Mouse (Mus musculus) hindbrain, embryonic 10.5 days (tissue): ENCODE data around the gene Rhox11. TPM values are rescaled to one million over a fixed set of nuclear protein-coding genes. Genes with fewer than 3 reads are reported as not detected.
"Not testable (repeated sequence)": the region's sequence is repeated elsewhere in the genome, so short reads cannot be mapped to it uniquely, and the experiment has no call there.

Experiments used
- DNase-seq: peaks from one replicate; pipeline ENCODE4 v3.0.0-alpha.2; 2017; ENCODE audit warnings: low spot score
- H3K27ac ChIP-seq: fragments of 300-500 bp; sonication (generic); 2 replicates; pipeline ENCODE4 v1.5.1; 2016; ENCODE audit warnings: mild to moderate bottlenecking, moderate library complexity
- H3K27me3 ChIP-seq: fragments of 300-500 bp; sonication (generic); 2 replicates; pipeline ENCODE4 v1.6.1; 2016; ENCODE audit warnings: mild to moderate bottlenecking; ENCODE audit not compliant: poor library complexity, insufficient read depth, severe bottlenecking
- H3K36me3 ChIP-seq: fragments of 300-500 bp; sonication (generic); 2 replicates; pipeline ENCODE4 v1.6.1; 2016; ENCODE audit warnings: mild to moderate bottlenecking, moderate library complexity
- H3K4me1 ChIP-seq: fragments of 300-500 bp; sonication (generic); replicated peaks from 2 replicates; pipeline ENCODE4 v1.6.1; 2016; ENCODE audit warnings: mild to moderate bottlenecking
- H3K4me3 ChIP-seq: fragments of 300-500 bp; sonication (generic); 2 replicates; pipeline ENCODE4 v1.5.1; 2016; ENCODE audit warnings: mild to moderate bottlenecking, moderate library complexity
- H3K9me3 ChIP-seq: fragments of 300-500 bp; sonication (generic); 2 replicates; pipeline ENCODE4 v1.6.1; 2016; ENCODE audit warnings: mild to moderate bottlenecking, moderate library complexity
- WGBS: fragments of 180-500 bp; shearing (Covaris S2); methylation state at CpG from one replicate; pipeline ENCODE4 v1.1.7; 2016; 5-methylcytosine and 5-hydroxymethylcytosine counted together
- polyA plus RNA-seq: library from polyadenylated mRNA; unstranded; fragments of >200 nt; fragmentation: Nextera tagmentation; extraction: Ambion mirVana; gene quantifications from 2 replicates; pipeline ENCODE4 v1.2.1, GENCODE M21; 2016

Rhox11 gene
- not detected in 2 replicates for polyA plus RNA-seq

- WGBS, result 87% methylated on average over 9 of the region's 9 CpGs
- H3K4me1 ChIP-seq, result no peaks in the 10 kb centered on the region
- H3K4me3 ChIP-seq, result no peak within 1 kb of the TSS
- H3K36me3 ChIP-seq, result no peaks in the 10 kb centered on the region
- H3K9me3 ChIP-seq, result no peaks in the 10 kb centered on the region
- H3K27me3 ChIP-seq, result no peaks in the 10 kb centered on the region
- no peak within 1 kb of the TSS for H3K27ac ChIP-seq
- DNase-seq, result no peak
Observed at GRCm38 (mm10) chrX:38085041-38085440, at the start of gene Rhox11. Gene Rhox11 (minus strand): TSS chrX:38085141.

- no peaks in the 10 kb centered on the region for H3K36me3 ChIP-seq
Observed at GRCm38 (mm10) chrX:38121478-38121877, 36.5 kb upstream of the Rhox11 start.

GRCm38 (mm10) chrX:38120982-38121381, 36.0 kb upstream of the Rhox11 start, which contains the start of gene Rhox13:
Gene Rhox13 (plus strand): TSS chrX:38121219.
- DNase-seq, result no peak
- WGBS, result 96% methylated on average over 20 of the region's 20 CpGs
- Histone ChIP-seq H3K9me3 (peaks cover 18% of the 10 kb centered on the region), H3K4me3 (no peak within 1 kb of the TSS), H3K36me3 (no peaks in the 10 kb centered on the region), H3K27ac (no peak within 1 kb of the TSS), H3K4me1 (no peaks in the 10 kb centered on the region), H3K27me3 (no peaks in the 10 kb centered on the region)

More at GRCm38 (mm10) chrX:38121478-38121877, 36.5 kb upstream of the Rhox11 start:
- no peaks in the 10 kb centered on the region for H3K4me1 ChIP-seq
- 89% methylated on average over 34 of the region's 34 CpGs for WGBS
- H3K4me3 ChIP-seq, result no peak overlapping the region
- no peaks in the 10 kb centered on the region for H3K27me3 ChIP-seq
- H3K27ac ChIP-seq, result no peak overlapping the region
- DNase-seq, result no peak
- H3K9me3 ChIP-seq, result peaks cover 18% of the 10 kb centered on the region

GRCm38 (mm10) chrX:38110807-38111206, 25.9 kb upstream of the Rhox11 start, which contains the start of gene Rhox12:
Gene Rhox12 (minus strand): TSS chrX:38110907.
- Histone ChIP-seq H3K9me3 (no peaks in the 10 kb centered on the region), H3K27ac (no peak within 1 kb of the TSS), H3K4me3 (no peak within 1 kb of the TSS), H3K36me3 (no peaks in the 10 kb centered on the region), H3K27me3 (no peaks in the 10 kb centered on the region), H3K4me1 (no peaks in the 10 kb centered on the region)
- no peak for DNase-seq
- 82% methylated on average over 4 of the region's 4 CpGs for WGBS

GRCm38 (mm10) chrX:38084226-38084625, 715 bp downstream of the Rhox11 start:
- DNase-seq, result peak; percentile 30
- Histone ChIP-seq H3K4me3 (no peak overlapping the region), H3K36me3 (no peaks in the 10 kb centered on the region), H3K27me3 (no peaks in the 10 kb centered on the region), H3K9me3 (no peaks in the 10 kb centered on the region), H3K27ac (no peak overlapping the region), H3K4me1 (no peaks in the 10 kb centered on the region)
- 19% methylated on average over 12 of the region's 12 CpGs for WGBS

- Histone ChIP-seq H3K9me3 (no peaks in the 10 kb centered on the region), H3K4me3 (no peak within 1 kb of the TSS), H3K27ac (no peak within 1 kb of the TSS), H3K36me3 (no peaks in the 10 kb centered on the region), H3K27me3 (no peaks in the 10 kb centered on the region), H3K4me1 (no peaks in the 10 kb centered on the region)
- DNase-seq, result no peak
- 86% methylated on average over 11 of the region's 11 CpGs for WGBS
Observed at GRCm38 (mm10) chrX:38066175-38066574, 18.8 kb downstream of the Rhox11 start, which contains the start of gene Rhox10. Gene Rhox10 (plus strand): TSS chrX:38066475.

GRCm38 (mm10) chrX:38061544-38061943, 23.4 kb downstream of the Rhox11 start:
- no peaks in the 10 kb centered on the region for H3K4me1 ChIP-seq
- WGBS, result 0% methylated on average over 1 of the region's 1 CpGs
- no peak overlapping the region for H3K27ac ChIP-seq
- DNase-seq, result peak; percentile 3
- H3K4me3 ChIP-seq, result no peak overlapping the region
- H3K36me3 ChIP-seq, result no peaks in the 10 kb centered on the region
- H3K9me3 ChIP-seq, result no peaks in the 10 kb centered on the region
- H3K27me3 ChIP-seq, result no peaks in the 10 kb centered on the region

- not testable (repeated sequence) for H3K4me3 ChIP-seq, H3K4me1 ChIP-seq, H3K9me3 ChIP-seq, H3K36me3 ChIP-seq, H3K27ac ChIP-seq, H3K27me3 ChIP-seq, DNase-seq
Observed at GRCm38 (mm10) chrX:38043014-38043413, 41.9 kb downstream of the Rhox11 start, which contains the start of gene Btg1-ps2. Gene Btg1-ps2 (minus strand): TSS chrX:38043114.

- WGBS, result 97% methylated on average over 5 of the region's 5 CpGs
- H3K4me3 ChIP-seq, result no peak overlapping the region
- no peak overlapping the region for H3K27ac ChIP-seq
- no peaks in the 10 kb centered on the region for H3K9me3 ChIP-seq
- no peaks in the 10 kb centered on the region for H3K36me3 ChIP-seq
- DNase-seq, result no peak
- H3K27me3 ChIP-seq, result no peaks in the 10 kb centered on the region
- no peaks in the 10 kb centered on the region for H3K4me1 ChIP-seq
Observed at GRCm38 (mm10) chrX:38039666-38040065, 45.3 kb downstream of the Rhox11 start.

- no peak for DNase-seq
- no peaks in the 10 kb centered on the region for H3K27me3 ChIP-seq
- no peaks in the 10 kb centered on the region for H3K36me3 ChIP-seq
- H3K9me3 ChIP-seq, result no peaks in the 10 kb centered on the region
- no peaks in the 10 kb centered on the region for H3K4me1 ChIP-seq
- H3K4me3 ChIP-seq, result no peak overlapping the region
- 51% methylated on average over 2 of the region's 2 CpGs for WGBS
- no peak overlapping the region for H3K27ac ChIP-seq
Observed at GRCm38 (mm10) chrX:38033841-38034240, 51.1 kb downstream of the Rhox11 start.

Other genes starting within 250 kb of the Rhox11 start
- not detected in 2 replicates for gene Rhox8, start 206.2 kb downstream of the Rhox11 start, polyA plus RNA-seq
- not detected in 2 replicates for gene Rhox7b, start 187.9 kb downstream of the Rhox11 start, polyA plus RNA-seq
- not detected in 2 replicates for gene Rhox9, start 183.4 kb downstream of the Rhox11 start, polyA plus RNA-seq
- not detected in 2 replicates for gene Btg1-ps1, start 66.3 kb downstream of the Rhox11 start, polyA plus RNA-seq
- not detected in 2 replicates for gene Btg1-ps2, start 42.0 kb downstream of the Rhox11 start, polyA plus RNA-seq
- gene Rhox10, start 18.7 kb downstream of the Rhox11 start, polyA plus RNA-seq, result not detected in 2 replicates
- not detected in 2 replicates for gene Rhox12, start 25.8 kb upstream of the Rhox11 start, polyA plus RNA-seq
- gene Rhox13, start 36.1 kb upstream of the Rhox11 start, polyA plus RNA-seq, result not detected in 2 replicates
- 3.9 and 4.4 TPM in 2 replicates for gene Zbtb33, start 104.7 kb upstream of the Rhox11 start, polyA plus RNA-seq
- gene Tmem255a, start 167.3 kb upstream of the Rhox11 start, polyA plus RNA-seq, result 12.5 and 17.2 TPM in 2 replicates
- not detected in 2 replicates for gene Atp1b4, start 231.0 kb upstream of the Rhox11 start, polyA plus RNA-seq